Mouse (Mus musculus): ENCODE data around the gene Slc9a6.

DNA sequence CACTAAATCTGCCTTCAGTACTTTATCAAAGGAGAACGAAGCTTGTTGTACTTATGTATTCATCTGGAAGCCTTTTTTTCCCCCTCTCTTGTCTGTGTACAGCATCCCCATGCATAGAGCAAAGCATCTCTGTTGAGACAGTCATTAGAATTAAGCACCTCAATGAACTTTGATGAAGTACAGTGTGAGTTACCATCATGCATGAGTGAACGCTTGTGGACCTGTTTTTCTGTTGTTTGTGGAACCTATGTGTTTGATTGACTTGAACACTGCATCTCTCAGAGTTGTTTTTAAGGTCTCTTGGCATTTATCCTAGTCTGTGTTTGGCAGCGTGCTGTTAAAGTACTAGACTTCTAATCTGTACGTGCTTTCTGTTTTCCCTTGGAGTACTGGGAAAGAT is 53.8 kb downstream of the Slc9a6 start:
- TF ChIP-seq CTCF (IDR thresholded peaks at IDR 0.05; ENCODE audit: low read depth, low read length) (no peak), POLR2A (IDR thresholded peaks at IDR 0.05; ENCODE audit: borderline replicate concordance, low read depth, low read length) (no peak)

Data from bone marrow macrophage, adult 2 months (primary cell).